Mouse (Mus musculus) layer of hippocampus, adult 9-10 months (tissue): ENCODE results near the gene Icmt.

ENCODE experiments used
- DNase-seq: peaks from one replicate; pipeline ENCODE4 v3.0.0; 2022; ENCODE audit warnings: low spot score

The Icmt gene

DNA sequence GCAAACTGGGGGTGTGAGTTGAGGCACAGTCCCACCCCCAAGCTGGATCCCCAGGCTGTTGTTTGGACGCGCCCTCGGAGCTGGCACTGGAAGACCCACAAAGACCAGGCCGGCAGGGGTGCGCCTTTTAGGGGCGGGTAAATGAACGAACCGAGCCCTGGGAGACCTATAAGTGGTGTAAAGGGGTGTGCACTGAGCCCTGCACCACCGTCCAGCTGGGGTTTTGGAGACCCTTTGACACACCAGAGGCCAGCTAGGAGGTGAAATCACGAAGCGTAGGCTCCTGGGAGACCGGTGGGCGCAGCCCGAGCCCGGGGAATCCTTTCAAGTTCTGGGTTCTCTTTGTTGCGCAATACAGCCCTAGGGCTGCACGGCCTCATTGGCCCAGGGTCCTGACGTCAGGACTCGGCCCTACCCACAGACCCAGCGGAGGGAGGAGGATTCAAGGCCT, 22.3 kb upstream of the Icmt start:
- no peak for DNase-seq

DNA sequence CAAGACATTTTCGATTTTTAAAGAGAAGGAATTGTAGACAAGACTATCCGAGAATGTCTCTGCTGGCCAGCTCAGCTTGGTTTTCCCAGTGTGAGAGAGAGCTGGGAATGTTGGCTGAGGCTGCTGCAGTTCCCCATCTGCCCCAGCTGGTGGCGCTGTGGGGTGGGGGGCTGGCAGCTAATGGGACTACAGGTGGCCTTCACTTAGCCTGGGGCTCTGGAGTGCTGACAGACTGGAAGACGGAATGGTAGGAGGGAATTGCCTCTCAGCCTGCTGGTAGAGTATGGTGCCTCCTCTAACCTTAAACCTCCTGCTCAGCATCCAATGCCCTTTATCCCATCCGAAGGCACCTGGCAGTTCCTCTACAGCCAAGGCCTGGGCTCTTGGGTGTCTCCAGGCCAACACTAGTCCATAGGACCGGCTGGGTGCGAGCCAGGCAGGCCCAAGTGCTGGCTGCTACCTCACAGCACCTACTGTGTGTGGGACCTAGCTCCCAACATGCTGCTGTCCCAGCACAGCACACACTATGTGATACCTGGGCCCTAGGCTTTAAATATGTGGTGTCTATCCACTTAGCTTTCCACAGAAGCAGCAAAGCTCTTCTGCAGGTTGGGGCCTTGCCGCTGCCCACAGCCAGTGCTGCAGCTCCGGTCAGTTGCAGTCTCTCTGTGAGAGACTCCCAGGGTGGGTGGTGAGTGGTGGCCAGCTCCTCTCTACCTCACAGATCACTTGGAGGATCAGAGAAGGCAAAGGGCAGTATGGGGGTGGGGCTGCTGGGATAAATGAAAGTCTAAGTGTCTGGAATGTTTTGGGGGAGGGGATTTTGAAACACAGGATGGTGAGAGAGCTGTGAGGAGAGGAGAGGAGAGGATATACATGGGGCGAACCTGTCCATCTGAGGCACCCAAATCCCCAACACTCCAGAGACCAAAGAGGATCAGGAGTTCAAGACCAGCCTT, 20.4 kb upstream of the Icmt start:
- no peak for DNase-seq

DNA sequence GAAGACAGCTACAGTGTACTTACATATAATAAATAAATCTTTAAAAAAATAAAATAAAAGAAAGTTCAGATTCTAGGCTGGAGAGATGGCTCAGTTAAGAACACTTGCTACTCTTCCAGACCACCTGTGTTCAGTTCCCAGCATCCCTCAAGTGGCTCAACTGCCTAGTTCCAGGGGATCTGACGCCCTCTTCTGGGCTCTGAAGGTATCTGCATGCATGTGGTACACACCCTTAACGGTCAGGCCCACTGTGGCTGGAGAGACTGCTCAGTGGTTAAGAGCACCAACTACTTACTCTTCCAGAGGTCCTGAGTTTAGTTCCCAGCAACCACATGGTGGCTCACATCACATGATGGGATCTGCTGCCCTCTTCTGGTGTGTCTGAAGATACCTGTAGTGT, 19.1 kb upstream of the Icmt start:
- no peak for DNase-seq

DNA sequence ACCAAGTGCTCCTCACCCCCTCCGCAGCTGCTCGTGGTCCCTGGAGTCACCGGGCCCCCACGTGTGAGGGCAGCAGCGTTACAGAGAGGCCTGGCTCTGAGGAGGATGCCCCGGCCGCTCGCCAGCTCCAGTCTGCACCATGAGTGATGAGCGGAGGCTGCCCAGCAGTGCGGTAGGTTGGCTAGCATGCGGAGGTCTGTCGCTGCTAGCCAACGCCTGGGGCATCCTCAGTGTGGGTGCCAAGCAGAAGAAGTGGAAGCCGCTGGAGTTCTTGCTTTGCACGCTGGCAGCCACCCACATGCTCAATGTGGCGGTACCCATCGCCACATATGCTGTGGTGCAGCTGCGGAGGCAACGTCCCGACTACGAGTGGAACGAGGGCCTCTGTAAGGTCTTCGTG, 18.0 kb upstream of the Icmt start:
- no peak for DNase-seq

DNA sequence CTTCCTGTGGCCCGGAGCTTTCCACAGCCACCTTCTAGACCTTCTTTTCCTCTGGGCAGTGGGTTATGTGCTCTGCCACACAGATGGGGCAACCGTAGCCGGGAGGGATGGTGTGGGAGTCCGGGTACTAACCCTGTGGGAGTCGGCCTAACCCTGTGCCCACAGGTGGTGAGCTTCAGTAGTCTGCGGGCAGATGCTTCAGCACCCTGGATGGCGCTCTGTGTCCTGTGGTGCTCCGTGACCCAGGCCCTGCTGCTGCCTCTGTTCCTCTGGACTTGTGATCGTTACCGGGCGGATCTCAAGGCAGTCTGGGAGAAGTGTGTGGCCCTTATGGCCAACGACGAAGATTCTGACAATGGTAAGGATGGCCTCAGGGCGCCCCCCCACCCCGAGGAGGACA, 15.4 kb upstream of the Icmt start:
- no peak for DNase-seq

DNA sequence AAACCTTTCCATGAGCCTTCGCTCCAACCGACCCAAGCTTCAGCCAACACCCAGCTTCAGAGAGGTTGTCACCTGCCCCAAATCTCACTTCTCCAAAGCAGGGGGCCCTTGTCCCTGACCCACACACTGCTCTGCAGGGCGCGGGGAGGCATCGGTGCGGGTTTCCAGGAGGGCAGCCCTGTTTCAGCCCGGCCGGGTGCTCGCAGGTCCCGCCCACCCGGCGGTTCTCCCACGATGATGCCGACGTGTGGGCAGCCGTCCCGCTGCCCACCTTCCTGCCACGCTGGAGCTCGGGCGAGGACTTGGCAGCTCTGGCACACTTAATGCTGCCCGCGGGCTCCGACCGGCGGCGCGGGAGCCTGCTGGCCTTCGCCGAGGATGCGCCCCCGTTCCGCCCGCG, 14.3 kb upstream of the Icmt start:
- DNase-seq, result no peak

DNA sequence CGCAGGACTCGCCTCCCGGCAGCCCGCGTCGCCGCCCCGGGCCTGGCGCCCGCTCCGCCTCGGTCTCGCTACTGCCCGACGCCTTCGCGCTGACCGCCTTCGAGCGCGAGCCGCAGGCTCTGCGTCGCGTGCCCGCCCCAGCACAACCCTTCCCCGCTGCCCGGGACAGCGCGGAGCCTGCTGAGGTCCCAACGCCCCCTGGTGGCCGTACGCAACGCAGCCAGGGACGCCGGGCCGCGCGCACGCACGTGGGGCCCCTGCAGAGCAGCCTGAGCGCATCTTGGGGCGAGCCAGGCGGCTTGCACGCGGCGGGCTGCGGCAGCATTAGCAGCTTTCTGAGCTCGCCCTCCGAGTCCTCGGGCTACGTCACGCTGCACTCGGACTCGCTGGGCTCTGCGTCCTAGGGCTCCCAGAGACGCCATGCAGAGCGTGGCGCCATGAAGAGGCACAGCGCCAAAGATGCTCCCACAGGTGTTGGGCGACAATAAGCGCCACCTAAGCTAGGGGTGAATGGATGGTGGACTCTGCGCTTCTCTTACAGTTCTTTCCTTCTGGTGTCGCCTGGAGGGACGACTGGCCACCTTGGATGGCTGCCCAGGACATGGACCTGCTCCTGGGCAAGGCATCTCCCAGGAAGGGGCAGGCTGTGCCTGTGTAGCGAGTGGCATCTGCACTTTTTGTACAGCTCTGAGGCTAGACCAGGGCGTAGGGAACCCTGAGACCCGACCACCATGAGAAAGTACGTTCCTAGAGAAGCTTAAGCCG, 13.7 kb upstream of the Icmt start:
- peak; percentile 56 for DNase-seq

DNA sequence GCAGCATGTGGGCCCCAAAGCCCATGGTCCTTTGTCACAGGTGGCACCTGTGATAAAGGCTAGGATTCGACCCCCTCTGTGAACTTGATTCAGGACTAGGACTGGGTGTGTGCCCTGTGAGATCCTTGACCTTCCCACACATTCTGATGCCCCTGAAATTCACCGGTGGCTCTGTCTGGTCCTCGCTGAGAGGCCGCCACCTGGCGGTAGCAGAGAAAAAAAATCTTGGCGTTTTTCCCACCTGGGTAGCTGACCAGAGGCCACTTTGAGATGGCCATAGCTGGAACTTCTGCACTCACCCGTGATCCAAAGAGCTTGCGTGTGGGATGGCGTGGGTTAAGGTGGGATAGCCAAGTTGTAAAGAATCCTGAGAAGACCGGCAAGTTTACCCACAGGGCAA, 11.5 kb upstream of the Icmt start:
- no peak for DNase-seq

DNA sequence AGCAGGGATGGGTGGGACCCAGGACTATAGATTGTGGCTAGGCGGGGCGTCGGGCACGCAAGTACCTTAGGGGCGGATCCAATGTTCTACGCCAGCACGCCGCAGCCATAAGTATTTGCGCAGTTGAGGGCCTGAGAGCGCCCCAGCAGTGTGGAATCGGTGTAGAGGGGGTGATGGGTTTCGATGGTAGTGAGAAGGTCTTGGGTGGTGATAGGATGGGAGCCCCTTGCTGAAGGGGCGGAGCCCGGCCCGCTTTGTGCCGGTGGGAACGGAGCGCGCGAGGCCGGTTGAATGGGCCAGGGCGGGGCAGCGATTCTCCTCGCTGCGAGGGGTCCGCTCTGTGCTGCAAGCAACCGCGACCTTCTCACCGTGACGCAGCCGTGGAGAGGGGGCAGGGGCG, 10.8 kb upstream of the Icmt start:
- no peak for DNase-seq

DNA sequence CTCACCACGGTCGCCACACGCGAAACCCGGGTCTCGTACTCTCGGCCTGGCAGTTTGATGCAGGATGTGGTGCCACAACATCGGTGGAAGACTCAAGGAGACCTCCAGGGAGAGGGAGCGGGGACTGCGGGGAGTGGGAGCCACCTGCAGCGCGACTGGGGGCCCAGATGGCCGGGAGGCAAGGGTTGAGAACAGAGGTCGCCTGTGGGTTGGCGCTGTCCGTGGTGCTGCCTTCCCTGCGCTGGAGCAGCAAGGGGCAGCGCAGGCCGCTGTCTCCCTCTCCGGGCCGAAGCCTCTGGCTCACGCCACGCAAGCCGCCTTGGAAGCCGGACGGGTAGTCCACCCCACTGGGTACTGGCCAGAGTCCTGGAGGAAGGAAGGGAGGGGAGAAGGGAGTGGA, 10.1 kb upstream of the Icmt start:
- DNase-seq, result no peak

DNA sequence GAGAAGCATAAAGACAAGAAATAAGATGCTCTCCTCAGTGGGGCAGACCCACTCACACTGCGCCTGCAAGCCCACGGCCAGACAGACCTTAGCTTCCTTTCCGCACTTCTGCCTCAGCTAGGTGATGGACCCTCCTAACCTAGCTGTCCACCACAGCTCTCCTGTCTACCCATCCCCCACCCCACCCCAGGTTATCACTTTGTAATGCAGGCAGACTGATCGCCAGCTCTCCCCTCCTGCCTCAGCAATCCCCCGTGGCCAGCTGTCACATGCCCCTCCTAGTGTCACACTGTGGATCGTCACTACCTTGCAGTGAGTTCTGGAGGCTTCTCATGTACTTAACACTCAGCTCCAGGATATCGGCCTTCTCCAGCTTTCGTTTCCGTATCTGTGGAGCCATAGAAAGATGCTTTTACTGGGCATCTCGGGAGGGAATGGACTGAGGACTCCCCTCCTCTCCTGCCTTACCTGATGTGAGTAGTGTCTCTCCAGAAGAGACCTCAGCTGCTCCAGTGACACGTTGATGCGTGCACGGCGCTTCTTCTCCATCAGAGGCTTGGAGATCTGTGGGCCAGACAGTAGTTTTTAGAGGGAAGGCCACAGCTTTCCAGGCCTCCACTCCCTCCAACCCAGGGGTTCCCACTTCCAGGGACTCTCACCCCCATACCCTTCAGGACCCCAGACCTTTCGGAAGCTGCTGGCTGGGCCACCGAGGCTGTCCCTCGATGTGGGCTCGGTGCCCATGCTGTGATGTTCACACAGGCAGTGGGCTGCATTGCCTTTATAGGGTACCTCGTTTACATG, 9.5 kb upstream of the Icmt start:
- DNase-seq, result no peak

DNA sequence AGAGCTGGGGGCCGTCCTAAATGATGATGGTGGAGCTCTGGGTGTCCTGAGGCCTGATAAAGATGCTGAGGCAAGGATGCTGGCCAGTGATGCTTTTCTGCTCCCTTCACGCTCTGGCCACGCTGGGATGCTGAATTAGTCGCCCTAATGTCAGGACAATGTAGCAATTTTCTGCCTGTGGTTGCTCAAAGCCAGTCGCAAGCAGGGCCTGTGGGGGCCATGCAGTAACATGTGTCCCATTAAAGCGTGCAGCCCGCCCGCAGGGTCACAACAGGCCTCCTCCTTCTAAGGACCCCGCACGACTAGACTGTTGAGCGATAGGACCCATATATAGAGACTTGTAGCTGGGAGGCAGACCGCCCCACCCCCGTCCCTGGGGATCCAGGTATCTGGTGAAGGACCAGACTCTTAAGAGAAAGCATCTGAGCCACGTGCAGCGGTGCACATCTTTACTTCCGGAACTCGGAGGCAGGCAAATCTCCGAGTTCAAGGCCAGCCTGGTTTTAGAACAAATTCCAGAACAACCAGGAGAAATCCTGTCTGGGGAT, 8.6 kb upstream of the Icmt start:
- DNase-seq, result no peak

DNA sequence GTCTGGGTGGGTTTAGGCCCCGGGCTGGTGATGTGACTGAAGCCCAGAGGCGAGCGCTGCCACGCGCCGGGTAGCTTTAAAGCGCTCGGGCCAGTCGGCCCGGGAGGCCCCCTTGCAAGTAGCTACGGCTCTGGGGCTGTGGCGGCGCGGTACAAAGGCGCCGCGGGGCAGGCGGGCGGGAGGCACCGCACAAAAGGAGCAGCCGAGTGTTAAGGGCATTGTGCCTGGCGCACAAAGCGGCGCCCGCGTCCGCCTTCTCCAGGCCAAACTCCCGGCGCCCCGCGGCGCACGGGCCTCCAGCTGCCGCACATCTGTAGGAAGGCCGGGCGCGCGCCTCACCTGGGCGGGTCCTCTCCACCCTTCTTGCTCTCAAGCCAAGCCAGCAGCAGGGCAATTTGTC, 6.6 kb upstream of the Icmt start:
- no peak for DNase-seq

DNA sequence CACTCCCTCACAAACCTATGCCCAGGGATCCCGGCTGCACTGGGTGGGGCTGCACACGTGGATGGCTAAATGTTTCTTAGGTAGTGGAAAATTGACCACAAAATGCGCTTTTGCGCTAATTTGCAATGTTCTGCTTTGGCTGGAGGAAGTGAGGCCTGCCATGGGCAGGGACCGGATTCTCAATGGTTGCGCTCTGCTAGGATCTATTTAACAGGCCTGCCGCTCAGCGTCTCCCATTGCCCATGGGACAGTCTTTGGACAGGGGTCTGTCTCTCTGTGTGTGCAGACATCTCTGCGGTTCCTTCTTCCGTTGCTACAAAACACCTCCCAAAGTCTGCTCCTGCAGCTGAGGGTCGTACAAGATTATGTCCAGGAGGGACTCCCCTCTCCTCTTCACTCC, 6.0 kb upstream of the Icmt start:
- DNase-seq, result no peak

DNA sequence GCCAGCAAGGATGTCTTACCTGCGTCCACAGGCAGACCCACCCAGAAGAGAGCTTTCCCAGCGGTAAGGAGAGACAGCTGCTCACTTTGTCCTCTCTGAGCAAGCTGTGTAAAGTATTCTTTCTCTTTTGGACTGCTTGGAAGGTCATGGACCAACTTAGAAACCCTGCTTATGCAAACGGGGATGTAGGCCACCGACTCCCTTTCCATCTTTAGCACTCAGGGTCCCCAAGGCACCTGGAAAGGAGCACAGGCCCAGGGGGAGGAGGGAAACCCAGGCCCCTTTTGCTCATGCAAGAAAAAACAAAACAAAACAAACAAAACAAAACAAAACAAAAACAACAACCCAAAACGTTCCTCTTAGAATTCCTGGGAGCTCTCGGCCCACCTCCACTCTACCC, 5.5 kb upstream of the Icmt start, which contains the start of gene Hes3:
Hes3 (minus strand) TSS at position 101 of the 400 bp plus-strand sequence.
- DNase-seq, result no peak

DNA sequence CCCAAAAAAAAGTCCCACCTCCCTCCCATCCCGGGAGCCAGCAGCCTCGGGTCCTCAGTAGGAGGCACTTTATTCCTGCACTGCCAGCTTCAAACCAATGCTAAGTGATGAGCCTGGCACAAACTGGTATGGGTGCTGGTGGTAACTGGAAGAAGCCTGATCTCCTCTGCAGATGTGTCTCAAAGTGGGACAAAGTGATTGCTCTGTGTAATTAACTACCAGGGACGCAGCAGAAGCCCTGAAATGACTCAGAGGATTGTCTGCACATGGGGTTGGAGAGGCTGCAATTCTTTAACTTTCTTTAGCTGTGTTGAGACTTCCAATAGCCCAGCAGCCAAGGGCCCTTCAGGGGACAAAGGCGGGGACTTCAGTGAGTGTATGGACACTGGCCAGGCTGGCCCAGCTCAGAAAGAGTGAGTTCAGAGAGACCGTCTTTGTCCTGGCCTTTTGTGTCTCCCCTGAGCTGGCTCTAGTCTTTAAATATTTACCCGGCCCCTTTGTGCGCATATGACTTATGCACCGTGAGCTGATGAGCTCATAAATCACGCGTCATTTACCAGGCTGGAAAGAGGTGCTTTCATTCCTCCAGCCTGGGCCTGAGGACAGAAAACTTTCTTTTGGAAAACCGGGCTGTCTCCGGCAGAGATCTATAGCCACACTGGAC, 4.8 kb upstream of the Icmt start:
- DNase-seq, result no peak

DNA sequence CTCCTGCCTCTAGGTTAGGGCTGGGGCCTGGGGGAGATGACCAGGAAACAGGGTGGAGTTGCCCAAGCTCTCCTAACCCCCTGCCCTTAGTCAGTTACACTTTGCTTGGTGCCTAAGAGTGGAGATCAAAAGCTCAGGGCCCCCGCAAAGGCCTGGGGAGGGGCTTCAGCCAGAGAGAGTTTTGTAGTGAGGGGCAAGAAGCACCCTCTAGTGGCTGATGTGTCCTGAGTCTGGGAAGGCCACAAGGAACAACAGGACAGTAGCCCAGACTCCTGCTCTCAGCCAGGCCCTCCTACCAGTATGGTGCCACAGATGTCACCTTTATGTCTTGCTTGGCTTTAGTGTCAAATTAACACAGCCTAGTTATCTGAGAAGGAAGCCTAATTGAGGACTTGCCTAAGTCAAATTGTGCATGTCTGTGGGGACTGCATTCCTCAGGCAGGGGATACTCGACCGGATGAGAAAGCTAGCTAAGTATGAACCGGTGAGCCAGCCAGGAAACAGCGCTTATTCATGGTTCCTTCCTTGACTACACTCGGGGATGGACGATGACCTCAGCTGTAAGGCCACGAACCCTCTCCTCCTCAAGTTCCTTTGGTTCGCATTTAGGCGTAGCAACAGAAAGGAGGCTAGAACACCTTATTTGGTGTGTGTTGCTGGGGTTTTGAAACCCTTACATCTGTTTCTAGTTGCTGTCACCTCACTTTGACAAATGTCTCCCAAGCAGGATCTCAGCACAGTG, 2.7 kb upstream of the Icmt start:
- DNase-seq, result no peak

DNA sequence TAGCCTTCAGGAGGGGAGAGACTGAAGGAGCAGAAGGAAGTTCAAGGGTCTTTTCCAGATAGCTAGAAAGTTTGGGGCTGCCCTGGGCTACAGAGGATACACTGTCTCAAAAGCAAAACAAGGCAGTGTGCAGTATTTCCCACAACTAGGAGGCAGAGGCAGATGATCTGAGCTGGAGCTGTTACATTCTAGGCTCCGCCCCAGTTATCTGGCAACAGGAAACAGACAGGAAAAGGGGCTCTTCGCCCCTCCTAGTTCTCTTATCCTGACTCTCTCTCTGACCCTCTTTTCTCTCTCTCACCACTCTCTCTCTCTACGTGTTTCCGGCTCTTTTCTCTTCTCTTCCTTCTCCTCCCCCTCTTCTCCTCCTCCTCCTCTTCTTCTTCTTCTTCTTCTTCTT, 1.1 kb upstream of the Icmt start:
- no peak for DNase-seq

DNA sequence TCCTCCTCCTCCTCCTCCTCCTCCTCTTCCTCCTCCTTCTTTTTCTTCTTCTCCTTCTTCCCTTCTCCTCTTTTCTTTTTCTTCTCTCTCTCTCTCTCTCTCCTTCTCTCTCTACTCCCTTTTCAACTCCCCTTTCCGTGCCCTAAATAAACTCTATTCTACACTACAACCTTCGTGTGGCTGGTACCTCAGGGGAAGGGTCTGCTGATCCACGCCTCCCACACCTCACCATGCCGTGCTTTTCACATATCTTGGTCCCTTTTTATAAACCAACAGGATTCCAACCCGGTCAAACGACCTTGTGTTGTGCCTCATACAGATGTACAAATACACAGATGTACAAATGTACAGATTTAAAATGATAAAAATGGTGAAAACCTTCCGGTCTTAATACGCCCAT, 656 bp upstream of the Icmt start:
- no peak for DNase-seq

DNA sequence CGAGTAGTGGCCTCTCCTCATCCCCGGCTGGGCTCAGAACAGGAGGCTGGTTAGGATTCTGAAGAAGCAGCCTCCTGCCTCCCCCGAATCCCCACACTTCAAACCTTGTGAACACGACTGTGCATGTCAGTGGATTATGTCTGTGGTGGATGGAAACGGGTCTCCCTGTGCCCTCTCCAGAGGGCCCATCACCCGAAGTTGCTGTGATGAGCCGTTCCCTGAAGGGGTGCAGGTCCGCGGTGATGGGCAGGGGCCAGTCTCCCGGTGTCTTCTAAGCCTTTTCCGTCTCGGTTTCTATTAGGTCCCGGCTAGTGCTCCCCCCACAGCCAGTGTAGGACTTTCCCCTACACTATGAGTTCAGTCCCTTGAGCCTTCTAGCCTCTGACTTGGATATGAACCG, 1.8 kb downstream of the Icmt start:
- DNase-seq, result no peak

DNA sequence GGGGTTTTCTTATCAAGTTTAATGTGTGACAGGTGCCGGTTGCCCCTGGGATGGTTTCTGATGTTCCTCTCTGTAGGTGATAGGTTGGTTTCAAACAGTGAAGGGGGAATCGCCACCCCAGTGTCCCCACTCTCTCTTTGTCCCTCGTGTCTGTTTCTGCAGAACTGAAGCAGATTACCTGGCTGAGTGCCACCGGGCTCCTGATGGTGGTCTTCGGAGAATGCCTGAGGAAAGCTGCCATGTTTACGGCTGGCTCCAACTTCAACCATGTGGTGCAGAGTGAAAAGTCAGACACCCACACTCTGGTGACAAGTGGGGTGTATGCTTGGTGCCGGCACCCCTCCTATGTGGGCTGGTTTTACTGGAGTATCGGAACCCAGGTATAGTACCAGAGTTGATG, 3.3 kb downstream of the Icmt start:
- no peak for DNase-seq
